Mouse (Mus musculus) liver, embryonic 14.5 days (tissue): ENCODE results near the gene Ctps2. TPM values are rescaled to one million over a fixed set of nuclear protein-coding genes. Genes with fewer than 3 reads are reported as not detected.

Experiments
- ATAC-seq: fragments of 200-750 bp; cut with Nextera tagmentation; 2 replicates; pipeline ENCODE4 v1.8.0; 2017; ENCODE audit warnings: moderate number of reproducible peaks, mild to moderate bottlenecking, moderate library complexity; ENCODE audit not compliant: insufficient read depth
- DNase-seq, 3 experiments: peaks; one replicate each; pipeline ENCODE4 v3.0.0-alpha.2; 2012 to 2013; ENCODE audit warnings: low read depth in 3 of 3, low spot score in 3 of 3
- H3K27ac ChIP-seq: fragments of 300-500 bp; sonication (generic); 2 replicates; pipeline ENCODE4 v1.5.1; 2014; ENCODE audit warnings: moderate library complexity, mild to moderate bottlenecking, control low read depth, inconsistent platforms
- H3K27me3 ChIP-seq: fragments of 300-500 bp; sonication (generic); 2 replicates; pipeline ENCODE4 v1.6.1; 2014; ENCODE audit warnings: mild to moderate bottlenecking, low read length, moderate library complexity; ENCODE audit not compliant: control insufficient read depth, insufficient read depth
- H3K36me3 ChIP-seq: fragments of 300-500 bp; sonication (generic); replicated peaks from 2 replicates; pipeline ENCODE4 v1.6.1; 2014; ENCODE audit warnings: low read depth; ENCODE audit not compliant: control insufficient read depth, insufficient read depth
- H3K4me1 ChIP-seq, 2 experiments: fragments of 200-500 bp in 1 of 2; fragments of 300-500 bp in 1 of 2; sonication (generic) in 1 of 2; replicated peaks; 2 replicates each; pipeline ENCODE4 v1.6.1; 2012 to 2014; ENCODE audit warnings: antibody characterized with exemption in 1 of 2, inconsistent platforms in 1 of 2, low read length in 1 of 2; ENCODE audit not compliant: control insufficient read depth in 2 of 2, insufficient read depth in 2 of 2
- H3K4me2 ChIP-seq: fragments of 300-500 bp; sonication (generic); 2 replicates; pipeline ENCODE4 v1.6.1; 2014; ENCODE audit warnings: low read depth, mild to moderate bottlenecking, control low read depth, moderate library complexity
- H3K4me3 ChIP-seq, 2 experiments: fragments of 200-500 bp in 1 of 2; fragments of 300-500 bp in 1 of 2; sonication (generic) in 1 of 2; 2 replicates each; pipeline ENCODE4 v1.5.1; 2012 to 2014; ENCODE audit warnings: low read depth in 2 of 2, low read length in 2 of 2, mild to moderate bottlenecking in 2 of 2, control low read depth in 1 of 2, inconsistent platforms in 1 of 2, moderate library complexity in 1 of 2; ENCODE audit not compliant: insufficient read depth in 1 of 2
- H3K9ac ChIP-seq: fragments of 300-500 bp; sonication (generic); replicated peaks from 2 replicates; pipeline ENCODE4 v1.6.1; 2014; ENCODE audit warnings: mild to moderate bottlenecking, control low read depth, moderate library complexity
- H3K9me3 ChIP-seq: fragments of 300-500 bp; sonication (generic); 2 replicates; pipeline ENCODE4 v1.6.1; 2016; ENCODE audit warnings: low read length, mixed read lengths; ENCODE audit not compliant: control insufficient read depth
- CTCF ChIP-seq: IDR thresholded peaks from 2 replicates; pipeline ENCODE4 v1.5.1; 2016; ENCODE audit warnings: antibody characterized with exemption, low read depth, control low read depth
- EP300 ChIP-seq: IDR thresholded peaks from 2 replicates; pipeline ENCODE4 v1.6.1; 2016; ENCODE audit warnings: antibody characterized with exemption, low read depth
- WGBS: fragments of 180-500 bp; shearing (Covaris S2); extraction: QIAGEN DNeasy Blood & Tissue Kit; methylation state at CpG from one replicate; pipeline ENCODE4 v1.1.7; 2014; ENCODE audit not compliant: insufficient replicate concordance; 5-methylcytosine and 5-hydroxymethylcytosine counted together
- polyA plus RNA-seq, 2 experiments: library from polyadenylated mRNA; depleted of rRNA in 1 of 2; stranded (reverse) in 1 of 2; unstranded in 1 of 2; fragments of >200 nt; fragmentation: Nextera tagmentation in 1 of 2; extraction: Ambion mirVana in 1 of 2; gene quantifications; 2 replicates each; pipeline versions ENCODE4 v1.2.1 to v1.2.3; 2012 to 2014

The Ctps2 gene
- polyA plus RNA-seq, 2 experiments: 11.4 to 37.6 TPM

- H3K27me3 ChIP-seq: no peaks in the 10 kb centered on the region
- no peaks in the 10 kb centered on the region for H3K4me1 ChIP-seq
- no peaks in the 10 kb centered on the region for H3K9me3 ChIP-seq
- H3K9ac ChIP-seq: no peak overlapping the region
- H3K4me3 ChIP-seq: no peak overlapping the region
- TF ChIP-seq CTCF: no peak
- TF ChIP-seq EP300: no peak
- WGBS: 74% methylated on average over 3 of the region's 3 CpGs
- no peak overlapping the region for H3K4me2 ChIP-seq
- H3K27ac ChIP-seq: no peak overlapping the region
- peak; percentile 47; the same call in 1 of the 2 replicates for ATAC-seq
- no peak for DNase-seq
- no peaks in the 10 kb centered on the region for H3K36me3 ChIP-seq
These were observed 6.5 kb downstream of the Ctps2 start for GRCm38 (mm10) chrX:162907554-162907953.

- DNase-seq: no peak
- no peaks in the 10 kb centered on the region for H3K36me3 ChIP-seq
- H3K4me1 ChIP-seq: no peaks in the 10 kb centered on the region
- WGBS: 64% methylated on average over 3 of the region's 3 CpGs
- H3K27ac ChIP-seq: no peak overlapping the region
- TF ChIP-seq CTCF (no peak), EP300 (no peak)
- no peaks in the 10 kb centered on the region for H3K27me3 ChIP-seq
- ATAC-seq: no peak
- no peak overlapping the region for H3K4me3 ChIP-seq
- H3K4me2 ChIP-seq: no peak overlapping the region
- no peak overlapping the region for H3K9ac ChIP-seq
- H3K9me3 ChIP-seq: no peaks in the 10 kb centered on the region
These were observed 12.6 kb downstream of the Ctps2 start for GRCm38 (mm10) chrX:162913651-162914050.

- no peaks in the 10 kb centered on the region for H3K36me3 ChIP-seq
- ATAC-seq: no peak
- no peaks in the 10 kb centered on the region for H3K27me3 ChIP-seq
- no peak overlapping the region for H3K9ac ChIP-seq
- no peaks in the 10 kb centered on the region for H3K4me1 ChIP-seq
- H3K4me2 ChIP-seq: no peak overlapping the region
- TF ChIP-seq CTCF (peak; percentile 63), EP300 (no peak)
- no peak overlapping the region for H3K4me3 ChIP-seq
- no peaks in the 10 kb centered on the region for H3K9me3 ChIP-seq
- DNase-seq: peak in 2 of 3 experiments; percentile 4 to 13
- WGBS: 21% methylated on average over 5 of the region's 5 CpGs
- H3K27ac ChIP-seq: no peak overlapping the region
These were observed 14.7 kb downstream of the Ctps2 start for GRCm38 (mm10) chrX:162915697-162916096.

GRCm38 (mm10) chrX:162921487-162922125, 20.6 kb downstream of the Ctps2 start:
- no peaks in the 10 kb centered on the region for H3K36me3 ChIP-seq
- WGBS: 65% methylated on average over 8 of the region's 8 CpGs
- H3K27me3 ChIP-seq: no peaks in the 10 kb centered on the region
- no peak overlapping the region for H3K27ac ChIP-seq
- DNase-seq (no peak), ATAC-seq (no peak)
- no peaks in the 10 kb centered on the region for H3K9me3 ChIP-seq
- no peaks in the 10 kb centered on the region for H3K4me1 ChIP-seq
- H3K4me3 ChIP-seq: no peak overlapping the region
- TF ChIP-seq EP300: no peak
- no peak for TF ChIP-seq CTCF
- H3K9ac ChIP-seq: no peak overlapping the region
- no peak overlapping the region for H3K4me2 ChIP-seq

GRCm38 (mm10) chrX:162931467-162931866, 30.4 kb downstream of the Ctps2 start:
- Histone ChIP-seq H3K27me3 (no peaks in the 10 kb centered on the region), H3K4me1 (no peaks in the 10 kb centered on the region), H3K36me3 (no peaks in the 10 kb centered on the region), H3K27ac (no peak overlapping the region), H3K4me3 (no peak overlapping the region), H3K9ac (no peak overlapping the region), H3K4me2 (no peak overlapping the region), H3K9me3 (no peaks in the 10 kb centered on the region)
- TF ChIP-seq EP300: no peak
- TF ChIP-seq CTCF: no peak
- no peak for DNase-seq
- WGBS: 64% methylated on average over 2 of the region's 2 CpGs
- no peak for ATAC-seq
